Mouse (Mus musculus) large intestine, adult 2 months (tissue): ENCODE data around the gene Mgst3. TPM values are rescaled to one million over a fixed set of nuclear protein-coding genes. Genes with fewer than 3 reads are reported as not detected.

Source experiments
- DNase-seq: peaks from one replicate; pipeline ENCODE4 v3.0.0-alpha.2; 2012; ENCODE audit warnings: low read depth, low spot score
- WGBS: fragments of 180-500 bp; shearing (Covaris S2); methylation state at CpG from one replicate; pipeline ENCODE4 v1.1.7; 2018; 5-methylcytosine and 5-hydroxymethylcytosine counted together
- polyA plus RNA-seq: library from polyadenylated mRNA; depleted of rRNA; stranded (reverse); fragments of >200 nt; gene quantifications from 2 replicates; pipeline ENCODE4 v1.2.3, GENCODE M21; 2012; rRNA removed

The Mgst3 gene
- polyA plus RNA-seq, 1 experiment, result 543 TPM

GRCm38 (mm10) chr1:167328776-167329175 lies 64.9 kb downstream of the Mgst3 start:
- 90% methylated on average over 6 of the region's 6 CpGs for WGBS

More at GRCm38 (mm10) chr1:167328776-167329175, 64.9 kb downstream of the Mgst3 start:
- no peak for DNase-seq

Other genes with a start within 250 kb of the Mgst3 start
- gene Uck2, start 108.5 kb downstream of the Mgst3 start, polyA plus RNA-seq, result 24.9 and 30.0 TPM in 2 replicates
- 64.4 and 70.5 TPM in 2 replicates for gene Tmco1, start 85.5 kb downstream of the Mgst3 start, polyA plus RNA-seq
- 99.2 and 159 TPM in 2 replicates for gene Aldh9a1, start 43.9 kb downstream of the Mgst3 start, polyA plus RNA-seq
- not detected in 2 replicates for gene Lrrc52, start 72.9 kb upstream of the Mgst3 start, polyA plus RNA-seq
- gene Rxrg, start 204.5 kb upstream of the Mgst3 start, polyA plus RNA-seq, result 0.30 and 0.78 TPM in 2 replicates